In genomic region chr12:54233794-54234193, GRCm38 (mm10) we compare ENCODE assay signal across 22 mouse cellular contexts. TPM values are rescaled to one million over a fixed set of nuclear protein-coding genes. Genes with fewer than 3 reads are reported as not detected.
A peak's percentile ranks its signal among the peaks of the same experiment; 100 is the strongest.
DNase-seq lines count a peak whose midpoint lies in the region; ATAC-seq and TF ChIP-seq lines count a peak whose summit lies in the region.
"Had no signal": no experiment of that assay in that cellular context is flagged by ENCODE, and none has a peak within 500 bp of the region (broad histone marks: within the 10 kb centered on the region; RNA-seq: fewer than 3 reads in every experiment).

No protein-coding gene starts in this region.

- H3K27ac ChIP-seq in liver, adult 2 months (replicated peaks; ENCODE audit: insufficient read depth, low read depth, low read length) = no peak overlapping the region
- no peak overlapping the region for H3K27ac ChIP-seq in liver, embryonic 11.5 days (ENCODE audit: low read depth, low read length)
- 0 out of 2 replicates have a peak overlapping the region, but pooled peaks have one; percentile 25 for H3K27ac ChIP-seq in embryonic facial prominence, embryonic 10.5 days (replicated peaks)
- H3K27ac ChIP-seq: embryonic facial prominence, embryonic 12.5 days had no signal

- ATAC-seq in liver, embryonic 11.5 days (replicated peaks; ENCODE audit: low FRiP score) = no peak
- ATAC-seq: activated CD4-positive, CD25-positive, alpha-beta regulatory T cell, adult 4 months; forebrain, embryonic 14.5 days; forebrain, embryonic 16.5 days; Patski had no signal

- no peak overlapping the region for H3K4me3 ChIP-seq in liver, adult 2 months (ENCODE audit: insufficient read depth, low read depth, low read length)
- H3K4me3 ChIP-seq in liver, embryonic 11.5 days (ENCODE audit: low read depth, low read length) = no peak overlapping the region
- no peak overlapping the region for H3K4me3 ChIP-seq in embryonic facial prominence, embryonic 10.5 days
- H3K4me3 ChIP-seq: embryonic facial prominence, embryonic 12.5 days; forebrain, embryonic 12.5 days had no signal

- TF ChIP-seq POLR2A in liver, adult 2 months (IDR thresholded peaks at IDR 0.05; ENCODE audit: extremely low read depth, insufficient read depth, low read length) = no peak

- peak; percentile 73 for DNase-seq in heart, adult 11 months
- no peak for DNase-seq in heart, postnatal 4 days
- peak; percentile 9 for DNase-seq in liver, adult 2 months (ENCODE audit: extremely low read depth, low read depth, low spot score)
- DNase-seq in liver, embryonic 11.5 days (ENCODE audit: low spot score) = no peak
- no peak for DNase-seq in embryonic facial prominence, embryonic 10.5 days (ENCODE audit: low spot score)
- DNase-seq in thymus, postnatal 10 days (ENCODE audit: low spot score in 2 of 2) = no peak
- DNase-seq in kidney, postnatal 14 days = no peak
- DNase-seq: adrenal gland, adult 8-10 months; adrenal gland, postnatal 14 days; adrenal gland, postnatal 36 days; cerebellum, adult 11-12 months; cerebellum, adult 8-10 months; cerebellum, adult 9-11 months; cerebellum, postnatal 14 days; cerebellum, postnatal 36 days had no signal

- H3K79me2 ChIP-seq in liver, adult 2 months (ENCODE audit: control insufficient read depth, insufficient read depth, low read length) = no peaks in the 10 kb centered on the region

- H3K9me3 ChIP-seq in liver, embryonic 11.5 days (ENCODE audit: control insufficient read depth, low read length) = no peaks in the 10 kb centered on the region
- H3K9me3 ChIP-seq in embryonic facial prominence, embryonic 10.5 days = peaks cover 10% of the 10 kb centered on the region; the same call in 1 of the 2 replicates
- H3K9me3 ChIP-seq: embryonic facial prominence, embryonic 12.5 days; forebrain, embryonic 12.5 days had no signal

- H3K9ac ChIP-seq in liver, adult 2 months (ENCODE audit: low read depth, low read length) = no peak overlapping the region
- H3K9ac ChIP-seq in liver, embryonic 11.5 days (ENCODE audit: low read depth, low read length) = no peak overlapping the region
- H3K9ac ChIP-seq: embryonic facial prominence, embryonic 12.5 days; forebrain, embryonic 12.5 days had no signal

- H3K4me1 ChIP-seq in liver, adult 2 months (ENCODE audit: control insufficient read depth, insufficient read depth, low read length) = no peaks in the 10 kb centered on the region
- no peaks in the 10 kb centered on the region for H3K4me1 ChIP-seq in liver, embryonic 11.5 days (replicated peaks; ENCODE audit: control insufficient read depth, insufficient read depth, low read length)
- peaks cover 12% of the 10 kb centered on the region for H3K4me1 ChIP-seq in embryonic facial prominence, embryonic 10.5 days
- H3K4me1 ChIP-seq: embryonic facial prominence, embryonic 12.5 days had no signal

- no peaks in the 10 kb centered on the region for H3K27me3 ChIP-seq in liver, adult 2 months (ENCODE audit: control insufficient read depth, insufficient read depth, low read length)
- no peaks in the 10 kb centered on the region for H3K27me3 ChIP-seq in liver, embryonic 11.5 days (replicated peaks; ENCODE audit: control insufficient read depth, insufficient read depth, low read length)
- H3K27me3 ChIP-seq in embryonic facial prominence, embryonic 10.5 days (replicated peaks; ENCODE audit: low read depth, poor library complexity, severe bottlenecking) = no peaks in the 10 kb centered on the region
- H3K27me3 ChIP-seq: embryonic facial prominence, embryonic 12.5 days; forebrain, embryonic 12.5 days; Patski had no signal

- no peak overlapping the region for H3K4me2 ChIP-seq in liver, embryonic 11.5 days
- H3K4me2 ChIP-seq: embryonic facial prominence, embryonic 12.5 days; forebrain, embryonic 12.5 days had no signal

- WGBS in liver, adult 2 months = 78% methylated on average over 6 of the region's 6 CpGs
- WGBS in liver, embryonic 11.5 days = 77% methylated on average over 6 of the region's 6 CpGs
- WGBS in embryonic facial prominence, embryonic 10.5 days = 83% methylated on average over 6 of the region's 6 CpGs

- no peaks in the 10 kb centered on the region for H3K36me3 ChIP-seq in liver, adult 2 months (ENCODE audit: control insufficient read depth, insufficient read depth, low read length)
- H3K36me3 ChIP-seq in liver, embryonic 11.5 days (ENCODE audit: control insufficient read depth, insufficient read depth, low read length) = no peaks in the 10 kb centered on the region
- no peaks in the 10 kb centered on the region for H3K36me3 ChIP-seq in embryonic facial prominence, embryonic 10.5 days (replicated peaks)
- H3K36me3 ChIP-seq: embryonic facial prominence, embryonic 12.5 days; forebrain, embryonic 12.5 days; G1E had no signal

- no peak for TF ChIP-seq CTCF in liver, adult 2 months (IDR thresholded peaks at IDR 0.05; ENCODE audit: low read depth, low read length)

RNA-seq across cellular contexts. Expression of gene Egln3, which starts 30.1 kb away (rescaled TPM):
- total RNA-seq in heart, postnatal 4 days (2021) = 10 to 100 TPM; 38.0 to 44.1 TPM
- total RNA-seq in liver, adult 2 months (2014; rRNA removed) = 7.9 and 8.4 TPM in 2 replicates
- polyA plus RNA-seq in liver, adult 2 months (2012; rRNA removed) = 11.0 and 13.1 TPM in 2 replicates
- polyA plus RNA-seq in liver, embryonic 11.5 days (2014; fragmentation: Nextera tagmentation; extraction: Ambion mirVana) = 11.6 TPM in 2 replicates
- 4.7 and 5.5 TPM in 2 replicates for polyA plus RNA-seq in embryonic facial prominence, embryonic 10.5 days (2016; fragmentation: Nextera tagmentation; extraction: Ambion mirVana)
- polyA plus RNA-seq: G1E had no signal

Comparison
In these comparisons a context has a peak if more than half of its experiments do, and no peak if none do; other contexts are left out.
1. DNase-seq: peak in heart, adult 11 months (single experiment) and liver, adult 2 months (single experiment); none in heart, postnatal 4 days (single experiment), liver, embryonic 11.5 days (single experiment), embryonic facial prominence, embryonic 10.5 days (single experiment), thymus, postnatal 10 days (0 of 2) and kidney, postnatal 14 days (single experiment).